Mouse (Mus musculus) megakaryocyte, embryonic 14.5 days (primary cell): ENCODE measurements around the gene Gm20388.

Experiments
- FLI1 ChIP-seq: IDR thresholded peaks from 2 replicates; pipeline ENCODE4 v1.6.1; 2012; ENCODE audit warnings: low read length, inconsistent platforms, mixed read lengths
- GATA1 ChIP-seq: IDR thresholded peaks from 3 replicates; pipeline ENCODE4 v1.6.1; 2012; ENCODE audit warnings: mixed read lengths, low read length, inconsistent platforms, borderline replicate concordance

DNA sequence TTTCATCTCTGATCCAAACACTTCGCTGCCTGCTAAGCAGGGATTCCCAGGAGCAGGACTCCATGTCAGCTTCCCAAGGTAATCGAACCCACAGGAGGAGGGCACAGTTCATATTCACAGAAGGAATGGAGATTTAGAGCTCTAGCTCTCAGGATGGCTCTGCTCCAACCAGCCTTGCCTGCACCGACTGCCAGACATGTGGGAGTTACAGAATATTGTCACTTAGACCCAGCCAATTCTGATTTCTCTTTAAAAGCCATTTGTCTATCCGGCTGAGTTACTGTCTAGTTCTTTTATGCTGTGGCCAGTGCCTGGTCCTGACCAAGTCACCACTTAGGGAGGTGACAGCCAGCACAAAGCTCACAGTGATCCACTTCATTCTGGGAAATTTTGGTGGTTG is 4071.0 kb downstream of the Gm20388 start:
- TF ChIP-seq GATA1, result no peak
- no peak for TF ChIP-seq FLI1
